Mouse (Mus musculus) ES-E14 (cell line): Measurements from ENCODE around the gene Copb2.
A peak's percentile ranks its signal among the peaks of the same experiment; 100 is the strongest.

Experiments used
- CHD2 ChIP-seq: IDR thresholded peaks from 2 replicates; pipeline ENCODE4 v1.6.1; 2014; ENCODE audit warnings: mild to moderate bottlenecking, low read depth, low read length, inconsistent platforms
- HCFC1 ChIP-seq: IDR thresholded peaks from 2 replicates; pipeline ENCODE4 v1.6.1; 2012; ENCODE audit warnings: low read length, inconsistent platforms, borderline replicate concordance; ENCODE audit not compliant: insufficient read depth
- MAFK ChIP-seq: IDR thresholded peaks from 2 replicates; pipeline ENCODE4 v1.6.1; 2014; ENCODE audit warnings: mild to moderate bottlenecking, low read depth, low read length, inconsistent platforms; ENCODE audit not compliant: insufficient read depth
- ZC3H11A ChIP-seq: IDR thresholded peaks from 2 replicates; pipeline ENCODE4 v1.6.1; 2012; ENCODE audit warnings: low read depth, mild to moderate bottlenecking, inconsistent platforms, low read length, borderline replicate concordance
- ZNF384 ChIP-seq: IDR thresholded peaks from 2 replicates; pipeline ENCODE4 v1.6.1; 2012; ENCODE audit warnings: low read depth, low read length, inconsistent platforms

- peak; percentile 70; the same call in 1 of the 2 replicates for TF ChIP-seq HCFC1
- no peak for TF ChIP-seq ZC3H11A
- TF ChIP-seq CHD2 = peak; percentile 98
- TF ChIP-seq MAFK = no peak
- TF ChIP-seq ZNF384 = no peak
Observed at GRCm38 (mm10) chr9:98563137-98564126, at the start of gene Copb2.
